Comparison of ENCODE assay signal across 19 mouse cellular contexts in genomic region chr5:8063207-8063606, GRCm38 (mm10). TPM values are rescaled to one million over a fixed set of nuclear protein-coding genes. Genes with fewer than 3 reads are reported as not detected.
A peak's percentile ranks its signal among the peaks of the same experiment; 100 is the strongest.
DNase-seq lines count a peak whose midpoint lies in the region; ATAC-seq lines count a peak whose summit lies in the region.
"Had no signal": no experiment of that assay in that cellular context is flagged by ENCODE, and none has a peak within 500 bp of the region (broad histone marks: within the 10 kb centered on the region; RNA-seq: fewer than 3 reads in every experiment).

No protein-coding gene starts in this region.

- no peak overlapping the region for H3K4me2 ChIP-seq in midbrain, embryonic 15.5 days
- no peak overlapping the region for H3K4me2 ChIP-seq in midbrain, embryonic 14.5 days (ENCODE audit: low read length)
- H3K4me2 ChIP-seq in liver, embryonic 15.5 days = peak overlapping the region; percentile 45
- H3K4me2 ChIP-seq: limb, embryonic 12.5 days; neural tube, embryonic 13.5 days had no signal

- 0 out of 2 replicates have a peak, but pooled peaks have one; percentile 45 for ATAC-seq in midbrain, embryonic 15.5 days (replicated peaks)
- ATAC-seq in midbrain, embryonic 14.5 days (ENCODE audit: low FRiP score, low TSS enrichment) = no peak
- peak; percentile 98 for ATAC-seq in liver, embryonic 15.5 days (ENCODE audit: insufficient read depth)
- ATAC-seq: hindbrain, embryonic 16.5 days had no signal

- DNase-seq in midbrain, embryonic 14.5 days = no peak
- no peak for DNase-seq in cerebellum, adult 11-12 months
- no peak for DNase-seq in Muller cell, postnatal 12 days (ENCODE audit: inconsistent ontology term)
- no peak for DNase-seq in adrenal gland, adult (ENCODE audit: inconsistent age in 2 of 2, low spot score in 1 of 2)
- DNase-seq: cerebellum, adult 18-20 months; cerebellum, postnatal 36 days; heart, postnatal 36 days; kidney, adult 2 months; kidney, postnatal 36 days; layer of hippocampus, adult 9-11 months; right cerebral cortex, postnatal 14 days had no signal

- H3K27me3 ChIP-seq in midbrain, embryonic 15.5 days (replicated peaks) = no peaks in the 10 kb centered on the region
- no peaks in the 10 kb centered on the region for H3K27me3 ChIP-seq in midbrain, embryonic 14.5 days (ENCODE audit: control insufficient read depth, insufficient read depth, low read length)
- H3K27me3 ChIP-seq in erythroblast, embryonic 14.5 days (ENCODE audit: control insufficient read depth) = no peaks in the 10 kb centered on the region
- H3K27me3 ChIP-seq in liver, embryonic 15.5 days = no peaks in the 10 kb centered on the region
- H3K27me3 ChIP-seq: limb, embryonic 12.5 days; megakaryocyte, embryonic 14.5 days; neural tube, embryonic 13.5 days had no signal

- no peaks in the 10 kb centered on the region for H3K9me3 ChIP-seq in midbrain, embryonic 15.5 days
- H3K9me3 ChIP-seq in midbrain, embryonic 14.5 days (ENCODE audit: control insufficient read depth, low read length) = no peaks in the 10 kb centered on the region
- H3K9me3 ChIP-seq in erythroblast, embryonic 14.5 days (ENCODE audit: control insufficient read depth, low read length) = no peaks in the 10 kb centered on the region
- no peaks in the 10 kb centered on the region for H3K9me3 ChIP-seq in liver, embryonic 15.5 days (replicated peaks)
- H3K9me3 ChIP-seq: embryonic facial prominence, embryonic 10.5 days; limb, embryonic 12.5 days; megakaryocyte, embryonic 14.5 days; neural tube, embryonic 13.5 days had no signal

- H3K4me3 ChIP-seq in midbrain, embryonic 15.5 days = no peak overlapping the region
- no peak overlapping the region for H3K4me3 ChIP-seq in midbrain, embryonic 14.5 days (replicated peaks; ENCODE audit: low read depth, low read length)
- peak overlapping the region; percentile 32 for H3K4me3 ChIP-seq in erythroblast, embryonic 14.5 days (replicated peaks)
- H3K4me3 ChIP-seq in liver, embryonic 15.5 days (replicated peaks) = peak overlapping the region; percentile 4; the same call in 1 of the 2 replicates
- H3K4me3 ChIP-seq: embryonic facial prominence, embryonic 10.5 days; limb, embryonic 12.5 days; megakaryocyte, embryonic 14.5 days; neural tube, embryonic 13.5 days had no signal

- H3K4me1 ChIP-seq in midbrain, embryonic 15.5 days = no peaks in the 10 kb centered on the region
- H3K4me1 ChIP-seq in midbrain, embryonic 14.5 days (ENCODE audit: control insufficient read depth, insufficient read depth, low read length) = no peaks in the 10 kb centered on the region
- peaks cover 40% of the 10 kb centered on the region for H3K4me1 ChIP-seq in erythroblast, embryonic 14.5 days (ENCODE audit: control insufficient read depth)
- H3K4me1 ChIP-seq in liver, embryonic 15.5 days (replicated peaks) = peaks cover 29% of the 10 kb centered on the region
- H3K4me1 ChIP-seq: embryonic facial prominence, embryonic 10.5 days; limb, embryonic 12.5 days had no signal

- H3K27ac ChIP-seq in midbrain, embryonic 15.5 days = no peak overlapping the region
- H3K27ac ChIP-seq in midbrain, embryonic 14.5 days (replicated peaks; ENCODE audit: low read depth, low read length) = no peak overlapping the region
- peak overlapping the region; percentile 75 for H3K27ac ChIP-seq in liver, embryonic 15.5 days (replicated peaks)
- H3K27ac ChIP-seq: embryonic facial prominence, embryonic 10.5 days; limb, embryonic 12.5 days; neural tube, embryonic 13.5 days had no signal

- WGBS in midbrain, embryonic 15.5 days = 68% methylated on average over 6 of the region's 6 CpGs
- WGBS in midbrain, embryonic 14.5 days = 68% methylated on average over 6 of the region's 6 CpGs
- WGBS in liver, embryonic 15.5 days (ENCODE audit: insufficient replicate concordance) = 23% methylated on average over 6 of the region's 6 CpGs

- H3K9ac ChIP-seq in midbrain, embryonic 15.5 days = no peak overlapping the region
- H3K9ac ChIP-seq in midbrain, embryonic 14.5 days (replicated peaks; ENCODE audit: low read length) = no peak overlapping the region
- no peak overlapping the region for H3K9ac ChIP-seq in liver, embryonic 15.5 days
- H3K9ac ChIP-seq: limb, embryonic 12.5 days; neural tube, embryonic 13.5 days had no signal

- peaks cover 20% of the 10 kb centered on the region; the same call in 1 of the 2 replicates for H3K36me3 ChIP-seq in midbrain, embryonic 15.5 days (replicated peaks)
- peaks cover 54% of the 10 kb centered on the region for H3K36me3 ChIP-seq in midbrain, embryonic 14.5 days (ENCODE audit: control insufficient read depth, insufficient read depth, low read length)
- peaks cover 96% of the 10 kb centered on the region for H3K36me3 ChIP-seq in erythroblast, embryonic 14.5 days (ENCODE audit: control insufficient read depth)
- peaks cover 84% of the 10 kb centered on the region for H3K36me3 ChIP-seq in liver, embryonic 15.5 days (replicated peaks)

RNA-seq across cellular contexts. Expression of gene Sri, which starts 17.3 kb away (rescaled TPM):
- polyA plus RNA-seq in midbrain, embryonic 15.5 days (2015; fragmentation: Nextera tagmentation; extraction: Ambion mirVana) = 158 and 163 TPM in 2 replicates
- 139 and 148 TPM in 2 replicates for polyA plus RNA-seq in midbrain, embryonic 14.5 days (2014; fragmentation: Nextera tagmentation; extraction: Ambion mirVana)
- 31.3 and 38.7 TPM in 2 replicates for polyA plus RNA-seq in erythroblast, embryonic 14.5 days (2012)
- polyA plus RNA-seq in liver, embryonic 15.5 days (2015; fragmentation: Nextera tagmentation; extraction: Ambion mirVana) = 192 and 207 TPM in 2 replicates

Comparison
In these comparisons a context has a peak if more than half of its experiments do, and no peak if none do; other contexts are left out.
1. H3K4me3 ChIP-seq: peak in erythroblast, embryonic 14.5 days (single experiment) and liver, embryonic 15.5 days (single experiment); none in midbrain, embryonic 15.5 days (single experiment) and midbrain, embryonic 14.5 days (single experiment).